Mouse (Mus musculus) kidney, adult 2 months (tissue): ENCODE measurements at regions not wholly inside any gene's neighbourhood (a gene's known extent, or its start where the extent isn't known, plus 50 kb on each side); places are given as distances from the start of the nearest gene placed in this dataset.

Experiments used
- DNase-seq: peaks from one replicate; pipeline ENCODE4 v3.0.0; 2021
- H3K27ac ChIP-seq: fragments of 200-500 bp; 2 replicates; pipeline ENCODE4 v1.5.1; 2012; ENCODE audit warnings: low read depth, low read length, control low read depth, inconsistent platforms; ENCODE audit not compliant: insufficient read depth
- H3K27me3 ChIP-seq: fragments of 200-500 bp; replicated peaks from 2 replicates; pipeline ENCODE4 v1.6.1; 2012; ENCODE audit warnings: mild to moderate bottlenecking, moderate library complexity, low read length, inconsistent platforms; ENCODE audit not compliant: control insufficient read depth, insufficient read depth
- H3K36me3 ChIP-seq: fragments of 200-500 bp; 2 replicates; pipeline ENCODE4 v1.6.1; 2012; ENCODE audit warnings: mild to moderate bottlenecking, moderate library complexity, low read length, inconsistent platforms; ENCODE audit not compliant: control insufficient read depth, insufficient read depth
- H3K4me1 ChIP-seq: fragments of 200-500 bp; 2 replicates; pipeline ENCODE4 v1.6.1; 2011; ENCODE audit warnings: low read length; ENCODE audit not compliant: control insufficient read depth, insufficient read depth
- H3K4me3 ChIP-seq: fragments of 200-500 bp; 2 replicates; pipeline ENCODE4 v1.5.1; 2011; ENCODE audit warnings: mild to moderate bottlenecking, low read depth, low read length, control low read depth; ENCODE audit not compliant: insufficient read depth
- CTCF ChIP-seq: fragments of 200-500 bp; conservative IDR thresholded peaks from 2 replicates; pipeline ENCODE4 v1.5.1; 2011; ENCODE audit warnings: low read depth, mild to moderate bottlenecking, control low read depth, low read length, moderate library complexity, mixed read lengths; ENCODE audit not compliant: insufficient read depth, insufficient read length
- POLR2A ChIP-seq: fragments of 200-500 bp; IDR thresholded peaks from one replicate; pipeline ENCODE4 v1.6.1; 2011; ENCODE audit warnings: low read depth, low read length, control low read depth
- WGBS: fragments of 180-500 bp; shearing (Covaris S2); methylation state at CpG from one replicate; pipeline ENCODE4 v1.1.7; 2018; 5-methylcytosine and 5-hydroxymethylcytosine counted together

GRCm38 (mm10) chr8:128057845-128058244, 300.6 kb upstream of the Nrp1 start:
- no peaks in the 10 kb centered on the region for H3K36me3 ChIP-seq
- WGBS = 87% methylated on average over 6 of the region's 6 CpGs
- H3K4me1 ChIP-seq = no peaks in the 10 kb centered on the region
- H3K27me3 ChIP-seq = no peaks in the 10 kb centered on the region
- no peak for DNase-seq
- no peak overlapping the region for H3K4me3 ChIP-seq
- H3K27ac ChIP-seq = no peak overlapping the region
- no peak for TF ChIP-seq POLR2A
- no peak for TF ChIP-seq CTCF

GRCm38 (mm10) chr8:128059817-128060216, 298.6 kb upstream of the Nrp1 start:
- 95% methylated on average over 3 of the region's 3 CpGs for WGBS
- H3K27ac ChIP-seq = no peak overlapping the region
- H3K4me1 ChIP-seq = no peaks in the 10 kb centered on the region
- no peak for TF ChIP-seq CTCF
- no peak for TF ChIP-seq POLR2A
- H3K36me3 ChIP-seq = no peaks in the 10 kb centered on the region
- no peak overlapping the region for H3K4me3 ChIP-seq
- H3K27me3 ChIP-seq = no peaks in the 10 kb centered on the region
- DNase-seq = no peak

- Histone ChIP-seq H3K27me3 (no peaks in the 10 kb centered on the region), H3K4me3 (no peak overlapping the region), H3K27ac (no peak overlapping the region), H3K36me3 (no peaks in the 10 kb centered on the region), H3K4me1 (no peaks in the 10 kb centered on the region)
- TF ChIP-seq CTCF (no peak), POLR2A (no peak)
- 92% methylated on average over 1 of the region's 1 CpGs for WGBS
- no peak for DNase-seq
These were observed 294.2 kb upstream of the Nrp1 start for GRCm38 (mm10) chr8:128064211-128064610.

GRCm38 (mm10) chr8:128065127-128065526, 293.3 kb upstream of the Nrp1 start:
- WGBS = 92% methylated on average over 2 of the region's 2 CpGs
- H3K4me3 ChIP-seq = no peak overlapping the region
- no peak overlapping the region for H3K27ac ChIP-seq
- TF ChIP-seq CTCF = no peak
- H3K27me3 ChIP-seq = no peaks in the 10 kb centered on the region
- no peak for DNase-seq
- H3K36me3 ChIP-seq = no peaks in the 10 kb centered on the region
- H3K4me1 ChIP-seq = no peaks in the 10 kb centered on the region

GRCm38 (mm10) chr8:128065964-128066680, 292.3 kb upstream of the Nrp1 start:
- WGBS = 72% methylated on average over 7 of the region's 7 CpGs
- H3K36me3 ChIP-seq = no peaks in the 10 kb centered on the region

GRCm38 (mm10) chr8:128069749-128070148, 288.7 kb upstream of the Nrp1 start:
- Histone ChIP-seq H3K36me3 (no peaks in the 10 kb centered on the region), H3K27me3 (no peaks in the 10 kb centered on the region), H3K4me1 (no peaks in the 10 kb centered on the region), H3K27ac (no peak overlapping the region), H3K4me3 (no peak overlapping the region)
- TF ChIP-seq CTCF (no peak), POLR2A (no peak)
- DNase-seq = no peak
- 80% methylated on average over 2 of the region's 2 CpGs for WGBS

More at GRCm38 (mm10) chr8:128065964-128066680, 292.3 kb upstream of the Nrp1 start:
- H3K27ac ChIP-seq = no peak overlapping the region
- DNase-seq = no peak
- H3K4me1 ChIP-seq = no peaks in the 10 kb centered on the region
- H3K27me3 ChIP-seq = no peaks in the 10 kb centered on the region
- H3K4me3 ChIP-seq = no peak overlapping the region
- no peak for TF ChIP-seq CTCF
- no peak for TF ChIP-seq POLR2A

- no peak overlapping the region for H3K4me3 ChIP-seq
- H3K27ac ChIP-seq = no peak overlapping the region
- 97% methylated on average over 1 of the region's 1 CpGs for WGBS
- no peak for DNase-seq
- no peaks in the 10 kb centered on the region for H3K4me1 ChIP-seq
- H3K36me3 ChIP-seq = no peaks in the 10 kb centered on the region
- TF ChIP-seq CTCF = no peak
- no peak for TF ChIP-seq POLR2A
- no peaks in the 10 kb centered on the region for H3K27me3 ChIP-seq
These were observed 282.8 kb upstream of the Nrp1 start for GRCm38 (mm10) chr8:128075566-128075965.

- TF ChIP-seq POLR2A (no peak), CTCF (no peak)
- no peaks in the 10 kb centered on the region for H3K4me1 ChIP-seq
- H3K4me3 ChIP-seq = no peak overlapping the region
- H3K27me3 ChIP-seq = no peaks in the 10 kb centered on the region
- H3K36me3 ChIP-seq = no peaks in the 10 kb centered on the region
- DNase-seq = no peak
- no peak overlapping the region for H3K27ac ChIP-seq
- WGBS = 85% methylated on average over 4 of the region's 4 CpGs
These were observed 282.2 kb upstream of the Nrp1 start for GRCm38 (mm10) chr8:128076226-128076625.
